Mouse (Mus musculus): ENCODE measurements at regions not wholly inside any gene's neighbourhood (a gene's known extent, or its start where the extent isn't known, plus 50 kb on each side); places are given as distances from the start of the nearest gene placed in this dataset.
A peak's percentile ranks its signal among the peaks of the same experiment; 100 is the strongest.

- DNase-seq (ENCODE audit: low spot score in 2 of 2), result peak; percentile 5 to 22
These were observed 654.3 kb downstream of the Adgrl2 start for GRCm38 (mm10) chr3:148336091-148336511.

DNA sequence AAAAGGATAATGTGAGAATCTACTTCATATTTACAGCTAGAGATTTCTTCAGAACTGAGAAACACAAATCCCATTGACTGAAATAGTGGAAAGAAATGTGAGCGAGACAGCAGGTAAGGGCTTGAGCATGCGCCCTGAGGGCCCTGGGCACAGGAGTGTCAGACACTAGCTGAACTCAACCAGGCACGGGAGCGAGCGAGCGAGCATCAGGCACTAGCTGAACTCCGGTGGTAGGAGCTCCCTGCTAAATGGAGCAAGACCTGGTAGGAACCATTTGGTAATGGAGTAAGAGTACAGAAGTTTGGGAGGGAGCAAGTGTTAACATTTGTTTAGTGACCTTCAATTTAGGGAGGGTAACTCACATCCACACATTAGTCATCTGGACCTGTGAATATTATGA is 654.7 kb downstream of the Adgrl2 start:
- no peak for DNase-seq (ENCODE audit: low spot score in 2 of 2)

DNA sequence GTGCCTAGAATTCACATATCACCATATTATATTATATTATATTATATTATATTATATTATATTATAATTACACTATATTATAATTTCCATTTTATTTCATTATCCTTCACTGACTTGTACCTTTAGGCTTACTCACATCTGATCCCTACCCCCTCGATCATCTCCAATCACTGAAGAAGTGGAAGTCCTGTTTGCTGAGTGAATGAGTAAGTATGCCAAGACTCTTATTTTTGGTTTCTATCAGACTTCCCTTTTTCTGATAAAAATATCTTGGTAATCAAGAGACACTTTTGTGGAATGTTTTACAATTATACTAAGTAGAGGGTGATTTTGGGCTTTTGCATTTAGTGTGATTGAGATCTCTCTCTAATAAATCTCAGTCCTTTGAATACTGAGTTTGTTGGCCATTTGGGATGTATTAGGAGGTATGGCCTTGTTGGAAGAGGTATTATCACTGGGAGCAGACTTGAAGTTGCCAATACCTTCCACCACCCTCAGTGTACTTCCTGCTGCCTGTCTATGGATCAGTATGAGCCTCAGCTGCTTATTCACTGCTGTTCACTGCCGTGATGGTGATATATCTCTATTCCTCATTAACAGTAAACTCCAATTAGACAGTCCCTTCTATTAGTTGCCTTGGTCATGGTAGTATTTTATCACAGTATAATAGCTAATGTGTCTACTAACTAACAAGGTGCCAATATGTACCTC is 665.3 kb downstream of the Adgrl2 start:
- no peak for DNase-seq (ENCODE audit: low spot score in 2 of 2)

DNA sequence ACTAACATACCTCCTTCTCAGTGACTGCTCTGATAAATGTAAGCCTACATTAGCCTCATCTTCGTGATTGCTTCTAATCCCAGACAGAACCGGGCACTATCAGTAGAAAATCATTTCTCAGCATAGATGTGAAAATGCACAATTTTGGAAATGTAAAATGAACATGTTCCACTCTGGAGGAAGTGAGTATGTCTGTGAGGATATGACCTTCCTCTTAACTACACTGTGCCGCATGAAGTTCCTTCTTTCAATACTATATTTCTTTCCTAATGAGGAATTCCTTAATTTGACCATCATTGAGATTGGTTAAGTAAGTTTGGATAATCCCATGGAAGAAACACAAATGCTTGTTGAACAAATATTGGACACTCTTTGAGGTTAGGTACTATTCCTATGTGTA is 668.5 kb downstream of the Adgrl2 start:
- DNase-seq (ENCODE audit: low spot score in 2 of 2), result no peak

DNA sequence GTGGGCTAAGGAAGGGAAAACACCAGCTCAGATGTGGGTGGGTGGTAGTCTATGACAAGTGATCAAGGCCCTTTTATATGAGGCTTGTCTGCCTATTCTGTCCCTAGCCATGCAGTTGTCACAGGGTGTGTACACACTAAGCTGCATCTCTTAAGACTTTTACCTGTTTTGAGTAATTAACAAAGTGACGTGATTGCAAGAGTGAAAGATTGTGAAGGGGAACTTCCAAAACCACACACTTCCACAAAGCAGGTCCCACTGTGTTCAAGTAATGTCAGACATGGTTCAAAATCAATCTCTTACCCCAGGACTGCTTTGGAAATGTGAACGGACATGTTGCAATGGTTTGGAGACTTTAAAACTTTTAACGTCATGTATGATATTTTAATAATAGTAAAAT is 674.2 kb downstream of the Adgrl2 start:
- DNase-seq (ENCODE audit: low spot score in 2 of 2), result no peak

- DNase-seq (ENCODE audit: low spot score in 2 of 2), result no peak
These were observed 675.1 kb downstream of the Adgrl2 start for GRCm38 (mm10) chr3:148315286-148315685.

DNA sequence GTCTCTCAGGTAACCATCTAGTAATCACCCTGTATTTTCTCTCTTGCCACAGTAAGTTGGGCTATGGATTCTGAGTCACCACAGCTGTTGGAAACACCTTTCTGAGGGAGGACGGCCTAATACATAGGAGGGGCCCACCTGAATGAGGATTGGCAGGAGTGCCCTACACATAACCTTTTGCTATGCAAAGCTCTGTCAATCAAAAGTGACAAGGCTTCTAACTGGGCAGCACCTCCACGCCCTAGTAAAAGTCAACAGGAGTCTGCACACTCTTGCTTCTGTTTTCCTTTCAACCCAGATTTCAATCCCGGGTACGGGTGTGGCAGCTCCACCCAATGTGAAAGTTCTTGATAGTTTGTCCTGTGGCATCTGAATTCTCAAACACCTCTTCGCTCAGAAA is 694.8 kb downstream of the Adgrl2 start:
- DNase-seq (ENCODE audit: low spot score in 2 of 2), result no peak

DNA sequence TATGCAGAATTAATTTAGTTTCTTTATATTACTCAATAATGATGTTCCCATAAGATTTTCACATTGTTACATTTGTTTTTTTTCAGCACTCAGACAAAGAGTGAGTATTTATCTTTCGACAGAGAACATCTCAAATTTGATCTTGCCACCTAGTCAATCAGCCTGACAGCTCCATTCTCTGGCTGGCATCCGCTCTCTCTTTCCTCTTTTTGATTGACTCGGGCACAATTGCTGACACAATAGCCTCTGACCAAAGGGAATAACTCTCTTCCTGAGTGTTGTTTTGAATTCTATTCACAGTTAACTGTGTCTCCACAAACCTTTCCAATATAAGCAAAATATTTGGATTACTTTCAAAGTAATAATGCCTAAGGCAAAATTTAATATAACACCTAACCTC is 711.4 kb downstream of the Adgrl2 start:
- DNase-seq (ENCODE audit: low spot score in 2 of 2), result no peak

DNA sequence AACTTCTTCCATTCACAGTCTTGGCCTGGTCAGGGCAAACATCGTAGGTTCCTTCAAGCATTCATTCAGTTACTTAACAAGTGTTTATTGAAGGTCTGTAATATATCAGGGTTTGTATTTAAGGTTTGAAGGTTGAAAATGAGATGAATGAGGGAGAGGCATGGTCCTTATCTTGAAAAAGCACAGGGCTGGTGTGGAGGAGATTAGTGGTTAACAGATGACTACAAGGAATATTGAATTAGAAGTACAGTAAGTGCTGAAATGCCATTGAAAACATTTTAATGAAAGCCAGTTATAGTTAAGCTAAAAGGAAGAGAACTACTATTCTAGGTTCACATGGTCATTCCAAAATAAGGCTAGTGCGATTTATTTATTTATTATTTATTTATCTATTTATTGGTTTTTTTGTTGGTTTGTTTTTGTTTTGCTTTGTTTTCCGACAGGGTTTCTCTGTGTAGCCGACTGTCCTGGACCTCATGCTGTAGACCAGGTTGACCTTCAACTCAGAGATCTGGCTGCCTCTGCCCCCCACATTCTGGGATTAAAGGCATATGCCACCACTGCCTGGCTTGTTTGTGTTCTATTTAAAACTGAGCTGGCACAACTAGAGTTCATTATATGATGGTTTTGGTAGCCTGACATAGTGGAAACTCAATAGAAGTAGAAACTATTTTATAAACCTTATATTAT is 718.1 kb downstream of the Adgrl2 start:
- DNase-seq (ENCODE audit: low spot score in 2 of 2), result no peak

DNA sequence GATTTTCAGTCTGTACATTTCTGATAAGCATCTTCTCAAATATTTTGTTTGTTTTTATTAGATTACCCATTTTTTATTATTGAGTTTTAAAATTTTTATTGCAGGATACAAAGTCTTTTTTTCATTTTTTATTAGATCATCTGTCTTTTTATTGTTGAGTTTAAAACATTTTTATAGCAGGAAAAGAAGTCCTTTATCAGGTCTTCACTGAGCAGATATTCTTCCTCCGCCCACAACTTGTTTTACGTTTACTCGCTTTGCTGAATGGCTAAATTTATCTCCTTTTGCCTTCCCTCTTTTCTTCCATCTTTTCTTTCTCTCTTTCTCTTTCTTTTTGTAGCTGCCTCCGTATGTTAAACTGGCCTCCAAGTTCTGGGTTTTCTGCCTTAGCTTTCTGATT is 721.5 kb downstream of the Adgrl2 start:
- DNase-seq (ENCODE audit: low spot score in 2 of 2), result no peak

GRCm38 (mm10) chr3:148259211-148259610 is 731.1 kb downstream of the Adgrl2 start:
- DNase-seq (ENCODE audit: low spot score in 2 of 2), result no peak

DNA sequence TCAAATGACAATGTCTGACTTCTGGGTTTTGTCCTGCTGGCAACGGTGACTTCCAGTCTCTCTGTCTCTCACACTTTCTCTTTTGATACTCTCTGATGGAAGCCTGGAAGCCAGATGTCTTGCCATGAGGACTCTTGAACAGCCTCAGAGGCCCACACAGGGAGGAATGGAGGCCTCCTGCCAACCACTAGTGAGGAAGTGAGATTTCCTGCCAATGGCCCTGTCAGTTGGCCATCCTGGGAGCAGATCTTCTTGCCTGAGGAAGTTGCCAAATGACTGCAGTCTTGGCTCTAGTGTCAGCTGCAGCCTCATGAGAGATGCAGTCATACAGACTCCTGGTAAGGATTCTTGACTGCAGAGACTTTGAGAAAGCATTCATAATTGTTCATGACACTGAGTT is 741.7 kb downstream of the Adgrl2 start:
- peak; percentile 8 to 14 for DNase-seq (ENCODE audit: low spot score in 2 of 2)

DNA sequence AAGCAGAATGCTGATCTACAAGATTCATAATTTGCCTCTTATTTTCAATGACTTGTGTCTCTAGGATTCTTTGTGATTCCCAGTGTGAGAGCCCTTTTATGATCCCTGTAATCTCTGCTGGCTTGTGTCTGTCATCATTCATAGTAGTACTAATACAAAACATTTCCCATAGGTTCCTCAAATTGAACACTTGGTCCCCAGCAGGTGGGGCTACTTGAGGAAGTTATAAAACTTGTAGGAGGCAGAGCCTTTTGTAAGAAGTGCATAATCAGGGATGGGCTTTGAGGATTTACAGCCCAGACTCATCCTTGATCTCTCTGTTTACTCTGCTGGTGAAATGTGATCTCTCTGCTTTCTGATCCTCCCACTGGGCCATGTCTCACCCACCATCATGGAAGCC is 743.6 kb downstream of the Adgrl2 start:
- DNase-seq (ENCODE audit: low spot score in 2 of 2), result no peak

- no peak for DNase-seq (ENCODE audit: low spot score in 2 of 2)
These were observed 752.3 kb downstream of the Adgrl2 start for GRCm38 (mm10) chr3:148238093-148238492.

- DNase-seq (ENCODE audit: low spot score in 2 of 2), result no peak
These were observed 752.8 kb downstream of the Adgrl2 start for GRCm38 (mm10) chr3:148237555-148237954.

- DNase-seq (ENCODE audit: low spot score in 2 of 2), result no peak
These were observed 756.7 kb downstream of the Adgrl2 start for GRCm38 (mm10) chr3:148233616-148234015.

DNA sequence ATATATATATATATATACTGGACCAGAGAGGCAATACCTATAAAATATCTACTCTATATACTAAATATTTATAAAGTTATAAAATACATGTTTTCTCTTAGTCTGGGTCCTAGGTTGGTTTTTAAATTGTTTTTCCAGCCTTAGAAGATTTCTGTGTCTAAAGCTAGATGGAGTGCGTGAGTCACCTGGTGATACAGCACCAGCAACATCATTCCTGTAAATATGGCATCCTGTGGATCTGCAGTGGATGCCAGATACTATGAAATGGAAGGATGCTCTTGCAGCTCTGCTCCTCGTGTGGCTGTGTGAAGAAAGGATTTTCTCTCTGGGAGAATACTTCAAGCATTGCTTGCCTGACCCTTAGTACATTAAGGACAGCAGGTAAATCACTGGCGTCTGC is 761.2 kb downstream of the Adgrl2 start:
- no peak for DNase-seq (ENCODE audit: low spot score in 2 of 2)

GRCm38 (mm10) chr3:148228002-148228707 is 762.2 kb downstream of the Adgrl2 start:
- DNase-seq (ENCODE audit: low spot score in 2 of 2), result no peak

DNA sequence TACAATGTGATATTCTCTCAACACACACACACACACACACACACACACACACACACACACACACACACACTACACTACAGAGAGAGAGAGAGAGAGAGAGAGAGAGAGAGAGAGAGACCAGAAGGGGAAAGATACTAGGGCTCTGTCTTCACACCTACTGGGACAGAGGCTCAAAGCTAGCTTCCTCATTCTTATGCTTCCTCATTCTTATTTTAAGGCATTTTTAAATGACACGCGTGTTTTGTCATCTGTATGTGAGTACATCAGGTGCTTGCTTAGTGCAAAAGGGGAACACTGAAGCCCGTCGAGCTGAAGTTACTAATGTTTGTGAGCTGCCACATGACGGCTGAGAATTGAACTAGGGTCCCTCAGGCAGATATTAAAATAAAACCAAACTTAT is 769.5 kb downstream of the Adgrl2 start:
- peak; percentile 6 to 14 for DNase-seq (ENCODE audit: low spot score in 2 of 2)

DNA sequence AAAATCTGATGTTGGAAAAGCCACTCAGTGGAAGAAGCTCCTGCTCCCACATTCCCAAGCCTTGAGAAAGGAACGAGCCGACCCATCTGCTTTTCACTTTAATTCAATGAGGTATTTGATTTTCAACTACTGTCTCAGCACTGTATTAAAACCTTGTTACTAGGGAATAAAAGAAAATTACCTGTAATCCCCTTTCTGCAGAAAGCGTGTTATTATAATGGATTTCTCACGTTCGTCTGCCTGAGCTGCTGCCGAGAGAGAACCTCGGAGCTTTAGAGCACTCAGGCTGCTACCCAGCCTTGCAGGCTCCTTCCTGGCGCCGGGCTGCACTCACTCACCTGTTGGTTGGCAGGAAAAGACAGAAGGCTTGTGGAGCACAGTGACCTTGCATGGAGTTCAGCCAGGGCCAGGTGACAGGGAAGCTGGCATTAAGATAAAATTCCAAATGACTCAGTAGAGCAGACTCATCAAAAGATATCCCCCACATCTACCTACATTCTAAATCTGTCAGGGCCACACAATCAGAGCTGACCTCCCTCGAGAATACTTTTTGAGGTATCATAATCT is 770.2 kb downstream of the Adgrl2 start:
- no peak for DNase-seq (ENCODE audit: low spot score in 2 of 2)

GRCm38 (mm10) chr3:148202148-148202547 is 788.2 kb downstream of the Adgrl2 start:
- no peak for DNase-seq (ENCODE audit: low spot score in 2 of 2)

DNA sequence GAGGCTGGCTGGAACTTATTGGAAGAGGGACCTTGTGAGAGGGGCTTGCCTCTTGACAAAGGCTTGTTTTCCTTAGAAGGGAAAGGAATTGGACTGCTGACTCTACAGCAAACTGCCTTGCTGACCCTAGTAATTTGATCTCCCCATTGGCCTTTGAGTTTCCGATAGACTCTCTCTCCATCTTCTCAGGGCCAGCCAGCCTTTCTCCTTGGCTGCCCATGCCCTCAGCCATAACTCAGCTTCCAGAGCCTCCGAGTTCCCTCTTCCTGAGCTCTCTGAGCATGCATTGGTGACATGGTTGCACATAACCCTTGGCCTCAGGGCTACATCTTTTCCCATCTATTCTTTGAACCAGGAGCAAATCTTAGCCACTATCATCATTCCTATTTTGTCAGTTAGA is 803.7 kb downstream of the Adgrl2 start:
- DNase-seq (ENCODE audit: low spot score in 2 of 2), result no peak

- no peak for DNase-seq (ENCODE audit: low spot score in 2 of 2)
These were observed 822.8 kb downstream of the Adgrl2 start for GRCm38 (mm10) chr3:148167556-148167955.

Measured in spleen, postnatal 36 days (tissue).